Mouse (Mus musculus) ES-Bruce4 (cell line): Measurements from ENCODE around the gene Spa17. TPM values are rescaled to one million over a fixed set of nuclear protein-coding genes. Genes with fewer than 3 reads are reported as not detected.

ENCODE experiments used
- H3K27ac ChIP-seq: 2 replicates; pipeline ENCODE4 v1.5.1; 2012; ENCODE audit warnings: low read length, inconsistent platforms; ENCODE audit not compliant: insufficient read depth
- H3K27me3 ChIP-seq: 2 replicates; pipeline ENCODE4 v1.6.1; 2012; ENCODE audit warnings: mild to moderate bottlenecking, low read length, inconsistent platforms; ENCODE audit not compliant: control insufficient read depth, poor library complexity, insufficient read depth, severe bottlenecking
- H3K36me3 ChIP-seq: 2 replicates; pipeline ENCODE4 v1.6.1; 2012; ENCODE audit warnings: inconsistent platforms, mild to moderate bottlenecking, low read length, moderate library complexity; ENCODE audit not compliant: control insufficient read depth, poor library complexity, insufficient read depth, severe bottlenecking
- H3K4me1 ChIP-seq: one replicate; pipeline ENCODE4 v1.8.1; 2011; ENCODE audit warnings: low read length; ENCODE audit not compliant: control insufficient read depth, insufficient read depth
- H3K4me3 ChIP-seq: 2 replicates; pipeline ENCODE4 v1.5.1; 2011; ENCODE audit warnings: low read depth, mild to moderate bottlenecking, low read length
- H3K9ac ChIP-seq: 2 replicates; pipeline ENCODE4 v1.6.1; 2012; ENCODE audit warnings: low read depth, mild to moderate bottlenecking, inconsistent platforms; ENCODE audit not compliant: poor library complexity, severe bottlenecking
- H3K9me3 ChIP-seq: replicated peaks from 2 replicates; pipeline ENCODE4 v1.6.1; 2012; ENCODE audit warnings: mild to moderate bottlenecking, low read length, inconsistent platforms; ENCODE audit not compliant: control insufficient read depth, poor library complexity, insufficient read depth, severe bottlenecking
- CTCF ChIP-seq: IDR thresholded peaks from one replicate; pipeline ENCODE4 v1.8.1; 2011; ENCODE audit warnings: low read depth, low read length
- EP300 ChIP-seq: IDR thresholded peaks from 2 replicates; pipeline ENCODE4 v1.6.1; 2011; ENCODE audit warnings: low read depth, low read length; ENCODE audit not compliant: insufficient read depth
- POLR2A ChIP-seq: IDR thresholded peaks from one replicate; pipeline ENCODE4 v1.8.1; 2011; ENCODE audit warnings: low read length; ENCODE audit not compliant: insufficient read depth
- polyA plus RNA-seq: library from polyadenylated mRNA; stranded (reverse); fragments of >200 nt; gene quantifications from 2 replicates; pipeline ENCODE4 v1.2.4, GENCODE M21; 2011; ENCODE audit warnings: low read depth; ENCODE audit not compliant: missing spikeins, insufficient read depth, insufficient read length

Gene Spa17
- polyA plus RNA-seq, 1 experiment = 5.3 TPM

GRCm38 (mm10) chr9:37590381-37590780, 23.1 kb downstream of the Spa17 start:
- Histone ChIP-seq H3K36me3 (no peaks in the 10 kb centered on the region), H3K27me3 (no peaks in the 10 kb centered on the region)

GRCm38 (mm10) chr9:37586718-37587117, 26.8 kb downstream of the Spa17 start:
- H3K9ac ChIP-seq = no peak overlapping the region
- H3K36me3 ChIP-seq = no peaks in the 10 kb centered on the region
- no peaks in the 10 kb centered on the region for H3K4me1 ChIP-seq
- no peak for TF ChIP-seq EP300
- no peak for TF ChIP-seq CTCF
- TF ChIP-seq POLR2A = no peak
- H3K27me3 ChIP-seq = no peaks in the 10 kb centered on the region
- no peaks in the 10 kb centered on the region for H3K9me3 ChIP-seq
- no peak overlapping the region for H3K27ac ChIP-seq
- H3K4me3 ChIP-seq = no peak overlapping the region

More at GRCm38 (mm10) chr9:37590381-37590780, 23.1 kb downstream of the Spa17 start:
- Histone ChIP-seq H3K27ac (no peak overlapping the region), H3K4me1 (no peaks in the 10 kb centered on the region), H3K4me3 (no peak overlapping the region), H3K9ac (no peak overlapping the region), H3K9me3 (no peaks in the 10 kb centered on the region)
- TF ChIP-seq POLR2A (no peak), CTCF (no peak), EP300 (no peak)

- no peaks in the 10 kb centered on the region for H3K9me3 ChIP-seq
- H3K36me3 ChIP-seq = no peaks in the 10 kb centered on the region
- H3K4me3 ChIP-seq = no peak overlapping the region
- H3K4me1 ChIP-seq = no peaks in the 10 kb centered on the region
- no peak overlapping the region for H3K9ac ChIP-seq
- TF ChIP-seq CTCF (no peak), POLR2A (no peak), EP300 (no peak)
- no peaks in the 10 kb centered on the region for H3K27me3 ChIP-seq
- no peak overlapping the region for H3K27ac ChIP-seq
Measured at GRCm38 (mm10) chr9:37583594-37583993, 29.9 kb downstream of the Spa17 start.

- peak overlapping the region; percentile 19 for H3K4me3 ChIP-seq
- no peak overlapping the region for H3K9ac ChIP-seq
- no peak for TF ChIP-seq POLR2A
- TF ChIP-seq CTCF = no peak
- no peaks in the 10 kb centered on the region for H3K36me3 ChIP-seq
- no peaks in the 10 kb centered on the region for H3K9me3 ChIP-seq
- no peaks in the 10 kb centered on the region for H3K27me3 ChIP-seq
- H3K4me1 ChIP-seq = no peaks in the 10 kb centered on the region
- H3K27ac ChIP-seq = no peak overlapping the region
Measured at GRCm38 (mm10) chr9:37576436-37576930, 37.0 kb downstream of the Spa17 start.

- H3K9ac ChIP-seq = no peak overlapping the region
- H3K9me3 ChIP-seq = no peaks in the 10 kb centered on the region
- H3K27ac ChIP-seq = no peak overlapping the region
- peaks cover 2% of the 10 kb centered on the region; the same call in 1 of the 2 replicates for H3K27me3 ChIP-seq
- H3K4me3 ChIP-seq = no peak overlapping the region
- H3K4me1 ChIP-seq = no peaks in the 10 kb centered on the region
- H3K36me3 ChIP-seq = no peaks in the 10 kb centered on the region
- TF ChIP-seq POLR2A (no peak), CTCF (no peak), EP300 (no peak)
Measured at GRCm38 (mm10) chr9:37572204-37572876, 41.2 kb downstream of the Spa17 start.

- Histone ChIP-seq H3K36me3 (no peaks in the 10 kb centered on the region), H3K27ac (no peak overlapping the region), H3K9ac (no peak overlapping the region), H3K9me3 (no peaks in the 10 kb centered on the region), H3K27me3 (peaks cover 2% of the 10 kb centered on the region; the same call in 1 of the 2 replicates), H3K4me1 (no peaks in the 10 kb centered on the region), H3K4me3 (no peak overlapping the region)
- no peak for TF ChIP-seq POLR2A
- no peak for TF ChIP-seq EP300
- no peak for TF ChIP-seq CTCF
Measured at GRCm38 (mm10) chr9:37569231-37569835, 44.2 kb downstream of the Spa17 start.
